Mouse (Mus musculus) forebrain, embryonic 11.5 days (tissue): ENCODE measurements around the gene Klk1b24. TPM values are rescaled to one million over a fixed set of nuclear protein-coding genes. Genes with fewer than 3 reads are reported as not detected.
"Not testable (repeated sequence)": the region's sequence is repeated elsewhere in the genome, so short reads cannot be mapped to it uniquely, and the experiment has no call there.

Source experiments
- ATAC-seq: fragments of 200-750 bp; cut with Nextera tagmentation; replicated peaks from 2 replicates; pipeline ENCODE4 v1.8.0; 2017; ENCODE audit warnings: moderate TSS enrichment; ENCODE audit not compliant: low FRiP score
- DNase-seq: peaks from one replicate; pipeline ENCODE4 v3.0.0-alpha.2; 2017; ENCODE audit warnings: low spot score
- H3K27ac ChIP-seq: fragments of 300-500 bp; sonication (generic); 2 replicates; pipeline ENCODE4 v1.5.1; 2014; ENCODE audit warnings: low read depth, low read length
- H3K27me3 ChIP-seq: fragments of 300-500 bp; sonication (generic); 2 replicates; pipeline ENCODE4 v1.6.1; 2014; ENCODE audit warnings: mild to moderate bottlenecking, low read length, mixed read lengths; ENCODE audit not compliant: control insufficient read depth, insufficient read depth
- H3K36me3 ChIP-seq: fragments of 300-500 bp; sonication (generic); 2 replicates; pipeline ENCODE4 v1.6.1; 2014; ENCODE audit warnings: mild to moderate bottlenecking, low read length, moderate library complexity, mixed read lengths; ENCODE audit not compliant: control insufficient read depth, insufficient read depth
- H3K4me1 ChIP-seq: fragments of 300-500 bp; sonication (generic); replicated peaks from 2 replicates; pipeline ENCODE4 v1.6.1; 2014; ENCODE audit warnings: low read length, mixed read lengths; ENCODE audit not compliant: control insufficient read depth, insufficient read depth
- H3K4me2 ChIP-seq: fragments of 300-500 bp; sonication (generic); 2 replicates; pipeline ENCODE4 v1.6.1; 2014; ENCODE audit warnings: low read depth, mild to moderate bottlenecking, low read length, moderate library complexity, mixed read lengths; ENCODE audit not compliant: severe bottlenecking
- H3K4me3 ChIP-seq: fragments of 300-500 bp; sonication (generic); 2 replicates; pipeline ENCODE4 v1.5.1; 2014; ENCODE audit warnings: low read depth, low read length
- H3K9ac ChIP-seq: fragments of 300-500 bp; sonication (generic); 2 replicates; pipeline ENCODE4 v1.6.1; 2014; ENCODE audit warnings: low read length
- H3K9me3 ChIP-seq: fragments of 300-500 bp; sonication (generic); 2 replicates; pipeline ENCODE4 v1.6.1; 2016; ENCODE audit warnings: low read length, mixed read lengths; ENCODE audit not compliant: control insufficient read depth
- WGBS: fragments of 180-500 bp; shearing (Covaris S2); extraction: QIAGEN DNeasy Blood & Tissue Kit; methylation state at CpG from one replicate; pipeline ENCODE4 v1.1.7; 2014; 5-methylcytosine and 5-hydroxymethylcytosine counted together
- polyA plus RNA-seq: library from polyadenylated mRNA; unstranded; fragments of >200 nt; fragmentation: Nextera tagmentation; extraction: Ambion mirVana; gene quantifications from 2 replicates; pipeline ENCODE4 v1.2.1, GENCODE M21; 2014

Klk1b24 gene
- polyA plus RNA-seq, 1 experiment from 2014 or later, result not detected

DNA sequence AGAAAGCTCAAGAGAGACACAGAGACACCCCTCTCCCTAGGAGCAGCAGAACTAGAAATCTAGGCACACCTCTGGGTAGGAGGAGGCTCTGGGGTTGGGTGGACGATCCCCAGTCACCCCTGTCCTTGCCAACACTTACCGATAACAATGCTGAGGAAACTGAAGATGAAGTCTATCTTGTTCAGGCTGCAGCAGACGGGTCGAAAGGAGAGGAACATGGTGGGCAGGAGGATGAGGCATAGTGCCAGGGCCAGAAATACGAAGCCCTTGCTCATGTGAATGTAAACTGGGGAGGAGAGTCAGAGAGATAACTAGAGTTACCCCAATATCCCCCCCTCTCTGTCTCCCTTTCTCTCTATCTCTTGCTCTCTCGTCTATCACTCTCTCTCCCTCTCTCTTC, 34.3 kb downstream of the Klk1b24 start:
- H3K4me3 ChIP-seq, H3K27ac ChIP-seq, H3K36me3 ChIP-seq, ATAC-seq, DNase-seq, H3K27me3 ChIP-seq, H3K9me3 ChIP-seq, H3K4me2 ChIP-seq, H3K4me1 ChIP-seq, H3K9ac ChIP-seq: not testable (repeated sequence)
- WGBS, result 82% methylated on average over 6 of the region's 6 CpGs

DNA sequence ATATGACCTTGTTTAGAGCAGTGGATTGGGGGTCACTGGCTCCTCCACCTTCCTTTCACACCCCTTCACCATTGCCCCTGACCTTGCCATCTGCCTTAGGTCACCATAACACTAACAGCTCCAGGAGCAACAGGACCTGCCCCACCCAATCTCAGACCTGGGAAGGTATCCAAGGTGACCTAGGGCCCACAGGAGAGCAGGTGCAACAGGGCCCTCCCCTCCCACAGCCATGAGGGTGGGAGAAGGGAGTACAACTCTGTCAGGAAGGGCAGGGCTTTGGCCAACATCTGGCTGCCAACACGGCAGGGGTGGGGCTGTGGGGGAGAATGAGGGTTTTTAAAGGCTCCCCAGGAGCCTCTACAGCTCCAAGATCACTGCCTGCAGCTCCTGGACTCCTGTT, 37.0 kb downstream of the Klk1b24 start, which contains the start of gene Klk1:
TSS of gene Klk1 (plus strand) at position 285 of the 400 bp plus-strand sequence.
- H3K27ac ChIP-seq, result no peak within 1 kb of the TSS
- DNase-seq, result no peak
- ATAC-seq, result no peak
- no peak within 1 kb of the TSS for H3K4me2 ChIP-seq
- WGBS, result 44% methylated on average over 1 of the region's 1 CpGs
- no peak within 1 kb of the TSS for H3K4me3 ChIP-seq
- H3K4me1 ChIP-seq, result no peaks in the 10 kb centered on the region
- no peaks in the 10 kb centered on the region for H3K9me3 ChIP-seq
- no peak within 1 kb of the TSS for H3K9ac ChIP-seq
- H3K36me3 ChIP-seq, result no peaks in the 10 kb centered on the region
- no peaks in the 10 kb centered on the region for H3K27me3 ChIP-seq

DNA sequence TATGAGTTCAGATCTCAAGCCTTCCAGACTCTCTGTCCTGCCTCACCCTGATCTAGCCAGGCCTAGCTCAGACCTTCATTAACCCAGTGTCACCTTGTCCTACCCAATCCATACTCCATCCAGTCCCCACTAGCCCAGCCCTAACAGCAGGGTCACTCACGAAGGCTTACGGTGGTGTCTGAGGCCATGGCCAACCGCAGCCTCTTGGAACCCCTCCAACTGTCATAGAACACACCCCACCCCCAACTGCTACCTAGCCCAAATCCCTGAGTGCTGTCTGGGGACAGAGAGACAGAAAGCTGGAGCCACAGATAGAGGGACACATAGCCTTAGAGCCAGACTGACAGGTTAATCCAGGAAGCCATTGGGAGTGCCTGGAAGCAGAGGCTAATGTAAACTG, 47.9 kb downstream of the Klk1b24 start, which contains the start of gene Gm36864:
TSS of gene Gm36864 (plus strand) at position 269 of the 400 bp plus-strand sequence.
- no peak within 1 kb of the TSS for H3K4me3 ChIP-seq
- H3K36me3 ChIP-seq, result no peaks in the 10 kb centered on the region
- no peaks in the 10 kb centered on the region for H3K27me3 ChIP-seq
- ATAC-seq (no peak), DNase-seq (no peak)
- H3K4me1 ChIP-seq, result no peaks in the 10 kb centered on the region
- no peak within 1 kb of the TSS for H3K27ac ChIP-seq
- no peaks in the 10 kb centered on the region for H3K9me3 ChIP-seq
- WGBS, result 82% methylated on average over 3 of the region's 3 CpGs
- H3K9ac ChIP-seq, result no peak within 1 kb of the TSS
- no peak within 1 kb of the TSS for H3K4me2 ChIP-seq

DNA sequence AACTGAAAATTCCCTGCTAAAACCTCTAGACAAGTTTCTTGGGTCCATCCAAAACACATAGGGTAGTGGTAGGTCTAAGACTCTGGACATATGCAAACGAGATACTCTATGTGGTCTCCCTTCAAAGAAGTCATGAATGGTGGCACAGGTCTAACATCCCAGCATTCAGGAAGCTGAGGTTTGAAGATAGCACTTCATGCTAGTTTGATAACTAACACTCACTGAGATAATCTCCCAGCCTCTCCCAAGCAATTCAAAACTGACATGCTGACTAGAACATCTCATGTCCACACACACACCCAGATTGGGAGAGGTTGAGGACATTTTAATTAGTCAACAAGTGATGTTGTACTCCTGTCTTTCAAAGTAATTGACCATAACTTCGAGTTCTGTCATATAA, 51.9 kb downstream of the Klk1b24 start:
- no peak for DNase-seq
- H3K27ac ChIP-seq, result no peak overlapping the region
- no peaks in the 10 kb centered on the region for H3K36me3 ChIP-seq
- WGBS, result 50% methylated on average over 2 of the region's 2 CpGs
- no peak overlapping the region for H3K4me2 ChIP-seq
- no peaks in the 10 kb centered on the region for H3K9me3 ChIP-seq
- H3K4me1 ChIP-seq, result no peaks in the 10 kb centered on the region
- ATAC-seq, result no peak
- H3K9ac ChIP-seq, result no peak overlapping the region
- no peak overlapping the region for H3K4me3 ChIP-seq
- no peaks in the 10 kb centered on the region for H3K27me3 ChIP-seq

DNA sequence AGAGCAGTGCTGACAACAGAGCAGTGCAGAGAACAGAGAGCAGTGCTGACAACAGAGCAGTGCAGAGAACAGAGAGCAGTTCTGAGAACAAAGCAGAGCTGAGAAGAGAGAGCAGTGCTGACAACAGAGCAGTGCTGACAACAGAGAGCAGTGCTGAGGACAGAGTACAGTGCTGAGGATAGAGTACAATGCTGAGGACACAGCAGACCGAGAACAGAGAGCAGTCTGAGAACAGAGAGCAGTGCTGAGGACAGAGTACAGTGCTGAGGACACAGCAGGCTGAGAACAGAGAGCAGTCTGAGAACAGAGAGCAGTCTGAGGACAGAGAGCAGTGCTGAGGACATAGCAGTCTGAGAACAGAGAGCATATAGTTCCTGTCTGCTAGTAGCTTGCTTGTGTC, 52.7 kb downstream of the Klk1b24 start:
- H3K27me3 ChIP-seq, result no peaks in the 10 kb centered on the region
- DNase-seq (no peak), ATAC-seq (no peak)
- no peaks in the 10 kb centered on the region for H3K9me3 ChIP-seq
- H3K4me2 ChIP-seq, result no peak overlapping the region
- H3K4me1 ChIP-seq, result no peaks in the 10 kb centered on the region
- WGBS, result 71% methylated on average over 1 of the region's 1 CpGs
- no peak overlapping the region for H3K4me3 ChIP-seq
- H3K36me3 ChIP-seq, result no peaks in the 10 kb centered on the region
- H3K9ac ChIP-seq, result no peak overlapping the region
- H3K27ac ChIP-seq, result no peak overlapping the region

DNA sequence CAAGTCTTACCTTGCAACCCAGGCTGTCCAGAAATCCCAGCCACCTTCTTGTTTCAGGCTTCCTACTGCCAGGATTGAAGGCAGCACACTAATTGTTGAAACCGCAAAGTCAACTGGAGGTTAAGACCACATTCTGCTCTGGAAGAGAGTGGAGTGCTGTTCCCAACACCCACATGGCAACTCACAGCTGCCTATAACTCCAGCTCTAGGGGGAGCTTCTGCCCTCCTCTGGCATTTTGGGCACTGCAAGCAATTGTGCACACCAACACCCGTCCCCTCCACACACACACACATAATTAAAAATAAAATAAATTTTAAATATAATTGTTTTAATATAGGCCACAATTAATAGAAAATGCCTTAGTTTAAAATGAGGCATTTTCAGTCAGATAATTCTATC, 53.1 kb downstream of the Klk1b24 start:
- Histone ChIP-seq H3K36me3 (no peaks in the 10 kb centered on the region), H3K27me3 (no peaks in the 10 kb centered on the region), H3K4me3 (no peak overlapping the region), H3K27ac (no peak overlapping the region), H3K4me1 (no peaks in the 10 kb centered on the region), H3K9ac (no peak overlapping the region), H3K4me2 (no peak overlapping the region), H3K9me3 (no peaks in the 10 kb centered on the region)
- no peak for ATAC-seq
- WGBS, result 68% methylated on average over 2 of the region's 2 CpGs
- DNase-seq, result no peak

Other genes with a start within 250 kb of the Klk1b24 start
- not detected in 2 replicates for gene Klk1b8, start 237.6 kb upstream of the Klk1b24 start, polyA plus RNA-seq
- not detected in 2 replicates for gene Klk1b1, start 221.5 kb upstream of the Klk1b24 start, polyA plus RNA-seq
- gene Klk1b9, start 212.2 kb upstream of the Klk1b24 start, polyA plus RNA-seq, result not detected in 2 replicates
- not detected in 2 replicates for gene Klk1b11, start 192.4 kb upstream of the Klk1b24 start, polyA plus RNA-seq
- not detected in 2 replicates for gene Klk1b26, start 176.1 kb upstream of the Klk1b24 start, polyA plus RNA-seq
- not detected in 2 replicates for gene Klk1b27, start 135.9 kb upstream of the Klk1b24 start, polyA plus RNA-seq
- gene Klk1b21, start 85.9 kb upstream of the Klk1b24 start, polyA plus RNA-seq, result not detected in 2 replicates
- not detected in 2 replicates for gene Klk1b22, start 75.6 kb upstream of the Klk1b24 start, polyA plus RNA-seq
- not detected in 2 replicates for gene Klk1b16, start 51.5 kb upstream of the Klk1b24 start, polyA plus RNA-seq
- not detected in 2 replicates for gene Klk1b3, start 10.0 kb downstream of the Klk1b24 start, polyA plus RNA-seq
- not detected in 2 replicates for gene Klk1b4, start 19.2 kb downstream of the Klk1b24 start, polyA plus RNA-seq
- gene Klk1b5, start 27.7 kb downstream of the Klk1b24 start, polyA plus RNA-seq, result not detected in 2 replicates
- not detected in 2 replicates for gene Klk1, start 37.1 kb downstream of the Klk1b24 start, polyA plus RNA-seq
- gene Gm36864, start 47.9 kb downstream of the Klk1b24 start, polyA plus RNA-seq, result not detected in 2 replicates
- gene 1700028J19Rik, start 58.5 kb downstream of the Klk1b24 start, polyA plus RNA-seq, result 0.99 and 1.3 TPM in 2 replicates
- gene 2410002F23Rik, start 58.5 kb downstream of the Klk1b24 start, polyA plus RNA-seq, result 167 and 178 TPM in 2 replicates
- 0.17 TPM in 1 of 2 replicates, not detected in the other for gene Acp4, start 69.1 kb downstream of the Klk1b24 start, polyA plus RNA-seq
- not detected in 2 replicates for gene Gm15517, start 73.2 kb downstream of the Klk1b24 start, polyA plus RNA-seq
- gene Clec11a, start 118.7 kb downstream of the Klk1b24 start, polyA plus RNA-seq, result 3.2 TPM in 2 replicates
- 3.6 and 4.2 TPM in 2 replicates for gene Shank1, start 122.0 kb downstream of the Klk1b24 start, polyA plus RNA-seq
- gene Syt3, start 195.9 kb downstream of the Klk1b24 start, polyA plus RNA-seq, result 3.2 and 4.0 TPM in 2 replicates
- 0.89 and 0.96 TPM in 2 replicates for gene 1700008O03Rik, start 197.6 kb downstream of the Klk1b24 start, polyA plus RNA-seq
- gene Lrrc4b, start 240.8 kb downstream of the Klk1b24 start, polyA plus RNA-seq, result 8.2 and 9.8 TPM in 2 replicates